Mouse (Mus musculus): ENCODE results near the gene 4930402K13Rik. TPM values are rescaled to one million over a fixed set of nuclear protein-coding genes. Genes with fewer than 3 reads are reported as not detected.

4930402K13Rik gene
- polyA plus RNA-seq, 1 experiment from 2014 or later, result not detected

DNA sequence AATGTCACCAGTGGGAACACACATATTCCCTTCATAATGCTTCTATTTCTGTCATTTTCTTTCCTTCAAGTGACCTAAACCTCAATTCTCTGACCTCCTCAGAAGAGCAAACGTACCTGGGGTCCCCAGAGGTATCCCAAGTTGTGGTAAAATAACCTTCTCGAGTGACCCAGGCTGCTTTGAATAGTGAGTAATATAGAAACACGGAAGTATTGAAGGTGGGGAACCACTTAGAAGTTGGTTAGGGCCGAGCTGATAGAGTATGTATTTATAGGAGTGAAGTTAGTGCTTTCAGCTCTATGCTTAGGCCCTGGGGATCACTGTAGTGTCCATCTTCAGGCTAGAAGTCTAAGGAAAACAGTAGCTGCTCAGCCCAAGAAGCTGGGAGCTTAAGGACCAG, 20.6 kb downstream of the 4930402K13Rik start:
- H3K9me3 ChIP-seq (ENCODE audit: low read length), result no peaks in the 10 kb centered on the region
- no peaks in the 10 kb centered on the region for H3K36me3 ChIP-seq (ENCODE audit: insufficient read depth, low read length)
- no peak for TF ChIP-seq CTCF (IDR thresholded peaks at IDR 0.05)
- no peak for TF ChIP-seq EP300 (IDR thresholded peaks at IDR 0.05)
- ATAC-seq, result no peak
- no peak overlapping the region for H3K27ac ChIP-seq (ENCODE audit: low read length)
- H3K4me3 ChIP-seq (ENCODE audit: low read depth, low read length), result no peak overlapping the region
- H3K4me2 ChIP-seq (replicated peaks; ENCODE audit: low read depth, low read length), result no peak overlapping the region
- H3K27me3 ChIP-seq (replicated peaks; ENCODE audit: insufficient read depth, low read length), result no peaks in the 10 kb centered on the region
- 57% methylated on average over 4 of the region's 4 CpGs for WGBS
- no peak overlapping the region for H3K9ac ChIP-seq (replicated peaks; ENCODE audit: low read depth)
- DNase-seq (ENCODE audit: low spot score), result no peak
- no peaks in the 10 kb centered on the region for H3K4me1 ChIP-seq (ENCODE audit: insufficient read depth, low read depth, low read length)

DNA sequence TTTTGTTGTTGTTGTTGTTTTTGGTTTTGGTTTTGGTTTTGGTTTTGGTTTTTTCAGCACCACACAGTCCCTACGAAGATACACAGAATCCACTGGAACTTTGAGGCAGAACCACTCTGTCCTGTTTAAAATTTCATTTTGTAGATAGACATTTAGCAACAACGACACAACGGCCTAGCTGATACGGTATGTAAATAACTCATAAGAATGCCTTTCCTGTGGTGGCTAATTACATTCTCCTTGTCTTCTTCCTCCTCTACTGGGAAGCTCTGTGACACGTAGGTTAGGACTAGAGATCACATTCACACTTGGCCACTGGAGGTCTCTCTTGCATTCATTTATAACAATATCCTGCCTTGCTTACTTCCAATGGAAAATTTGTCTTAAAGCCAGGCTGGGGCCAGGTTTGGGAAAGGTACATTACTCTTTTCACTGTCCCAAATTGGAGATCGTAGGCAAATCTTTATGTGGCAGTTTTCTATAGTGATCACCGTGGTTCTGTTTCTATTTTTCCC, 24.0 kb downstream of the 4930402K13Rik start:
- Histone ChIP-seq H3K36me3 (ENCODE audit: insufficient read depth, low read length) (no peaks in the 10 kb centered on the region), H3K27me3 (replicated peaks; ENCODE audit: insufficient read depth, low read length) (no peaks in the 10 kb centered on the region), H3K9ac (replicated peaks; ENCODE audit: low read depth) (no peak overlapping the region), H3K4me1 (ENCODE audit: insufficient read depth, low read depth, low read length) (no peaks in the 10 kb centered on the region), H3K9me3 (ENCODE audit: low read length) (no peaks in the 10 kb centered on the region), H3K4me3 (ENCODE audit: low read depth, low read length) (no peak overlapping the region), H3K4me2 (replicated peaks; ENCODE audit: low read depth, low read length) (no peak overlapping the region), H3K27ac (ENCODE audit: low read length) (no peak overlapping the region)
- DNase-seq (ENCODE audit: low spot score) (peak; percentile 42), ATAC-seq (no peak)
- 24% methylated on average over 7 of the region's 7 CpGs for WGBS
- TF ChIP-seq EP300 (IDR thresholded peaks at IDR 0.05) (no peak), CTCF (IDR thresholded peaks at IDR 0.05) (peak; percentile 56)

DNA sequence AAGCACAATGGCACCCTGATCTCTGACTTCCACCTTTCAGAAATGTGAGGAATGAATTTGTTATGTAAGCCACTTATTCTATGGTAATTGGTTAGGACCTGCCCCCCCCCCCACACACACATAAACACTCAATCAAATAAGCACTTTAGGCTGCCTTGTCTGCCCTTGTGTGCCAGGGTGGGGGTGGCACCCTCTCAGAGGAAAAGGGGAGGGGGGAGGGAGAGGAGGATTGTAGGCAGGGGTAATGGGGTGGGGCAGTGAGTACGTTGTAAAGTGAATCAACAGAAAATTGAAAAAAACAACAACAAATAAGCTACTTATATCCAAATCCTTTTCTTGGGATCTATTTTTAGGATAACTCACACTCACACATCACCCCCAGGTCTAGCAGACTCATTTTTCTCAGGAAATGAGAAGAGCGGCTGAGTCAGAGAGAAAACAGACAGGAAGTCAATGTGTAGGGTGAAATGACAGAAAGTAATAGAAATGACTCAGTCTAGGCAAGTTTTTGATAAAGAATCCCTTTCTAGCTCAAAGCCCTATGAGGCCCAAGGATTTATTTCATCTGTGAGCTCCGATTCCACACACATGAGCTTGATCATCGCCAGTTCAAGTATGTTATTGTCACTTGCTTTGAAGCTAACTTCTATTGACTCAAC, 35.1 kb downstream of the 4930402K13Rik start:
- no peak for ATAC-seq
- H3K9me3 ChIP-seq (ENCODE audit: low read length), result no peaks in the 10 kb centered on the region
- DNase-seq (ENCODE audit: low spot score), result no peak
- no peak overlapping the region for H3K4me2 ChIP-seq (replicated peaks; ENCODE audit: low read depth, low read length)
- no peaks in the 10 kb centered on the region for H3K27me3 ChIP-seq (replicated peaks; ENCODE audit: insufficient read depth, low read length)
- H3K27ac ChIP-seq (ENCODE audit: low read length), result no peak overlapping the region
- H3K4me1 ChIP-seq (ENCODE audit: insufficient read depth, low read depth, low read length), result no peaks in the 10 kb centered on the region
- no peak overlapping the region for H3K4me3 ChIP-seq (ENCODE audit: low read depth, low read length)
- TF ChIP-seq EP300 (IDR thresholded peaks at IDR 0.05) (no peak), CTCF (IDR thresholded peaks at IDR 0.05) (no peak)
- no peaks in the 10 kb centered on the region for H3K36me3 ChIP-seq (ENCODE audit: insufficient read depth, low read length)
- WGBS, result 47% methylated on average over 4 of the region's 4 CpGs
- no peak overlapping the region for H3K9ac ChIP-seq (replicated peaks; ENCODE audit: low read depth)

DNA sequence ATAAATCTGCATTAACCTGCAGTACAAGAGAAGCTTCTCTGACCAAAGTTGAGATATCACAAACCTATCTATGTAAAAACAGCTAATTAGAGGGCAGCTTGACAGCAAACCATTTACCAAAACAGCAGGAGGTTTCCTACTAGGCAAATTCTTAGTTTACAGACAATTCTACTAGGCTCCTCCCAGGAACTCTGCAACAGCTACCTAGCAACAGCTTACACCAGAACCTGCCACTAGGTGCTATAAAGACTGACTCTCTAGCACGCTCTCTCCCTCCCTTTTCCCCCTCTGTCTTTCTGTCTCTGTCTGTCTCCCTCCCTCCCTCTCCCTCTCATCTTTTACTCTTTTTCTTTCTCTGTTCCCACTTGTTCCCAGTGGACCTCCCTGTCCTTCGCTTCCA, 38.3 kb downstream of the 4930402K13Rik start:
- Histone ChIP-seq H3K9me3 (ENCODE audit: low read length) (no peaks in the 10 kb centered on the region), H3K27me3 (replicated peaks; ENCODE audit: insufficient read depth, low read length) (no peaks in the 10 kb centered on the region), H3K4me3 (ENCODE audit: low read depth, low read length) (no peak overlapping the region), H3K4me1 (ENCODE audit: insufficient read depth, low read depth, low read length) (no peaks in the 10 kb centered on the region), H3K36me3 (ENCODE audit: insufficient read depth, low read length) (no peaks in the 10 kb centered on the region), H3K27ac (ENCODE audit: low read length) (no peak overlapping the region), H3K9ac (replicated peaks; ENCODE audit: low read depth) (no peak overlapping the region), H3K4me2 (replicated peaks; ENCODE audit: low read depth, low read length) (no peak overlapping the region)
- DNase-seq (ENCODE audit: low spot score) (no peak), ATAC-seq (no peak)
- WGBS, result 52% methylated on average over 2 of the region's 2 CpGs
- TF ChIP-seq CTCF (IDR thresholded peaks at IDR 0.05), result no peak
- TF ChIP-seq EP300 (IDR thresholded peaks at IDR 0.05), result no peak

Other genes with a start within 250 kb of the 4930402K13Rik start
- not detected in 2 replicates for gene Gm5751, start 230.3 kb upstream of the 4930402K13Rik start, polyA plus RNA-seq (2015; fragmentation: Nextera tagmentation; extraction: Ambion mirVana)
- gene B630019K06Rik, start 212.2 kb upstream of the 4930402K13Rik start, polyA plus RNA-seq (2015; fragmentation: Nextera tagmentation; extraction: Ambion mirVana), result 2.2 and 2.7 TPM in 2 replicates
- gene Fthl17b, start 141.6 kb upstream of the 4930402K13Rik start, polyA plus RNA-seq (2015; fragmentation: Nextera tagmentation; extraction: Ambion mirVana), result not detected in 2 replicates
- gene Fthl17c, start 128.0 kb upstream of the 4930402K13Rik start, polyA plus RNA-seq (2015; fragmentation: Nextera tagmentation; extraction: Ambion mirVana), result not detected in 2 replicates
- not detected in 2 replicates for gene Fthl17d, start 117.8 kb upstream of the 4930402K13Rik start, polyA plus RNA-seq (2015; fragmentation: Nextera tagmentation; extraction: Ambion mirVana)
- gene Fthl17e, start 71.1 kb upstream of the 4930402K13Rik start, polyA plus RNA-seq (2015; fragmentation: Nextera tagmentation; extraction: Ambion mirVana), result not detected in 2 replicates
- not detected in 2 replicates for gene Fthl17f, start 41.5 kb upstream of the 4930402K13Rik start, polyA plus RNA-seq (2015; fragmentation: Nextera tagmentation; extraction: Ambion mirVana)
- 0.54 and 1.00 TPM in 2 replicates for gene Lancl3, start 95.3 kb downstream of the 4930402K13Rik start, polyA plus RNA-seq (2015; fragmentation: Nextera tagmentation; extraction: Ambion mirVana)
- gene Gm14862, start 152.3 kb downstream of the 4930402K13Rik start, polyA plus RNA-seq (2015; fragmentation: Nextera tagmentation; extraction: Ambion mirVana), result not detected in 2 replicates
- 0.67 and 1.2 TPM in 2 replicates for gene Xk, start 168.2 kb downstream of the 4930402K13Rik start, polyA plus RNA-seq (2015; fragmentation: Nextera tagmentation; extraction: Ambion mirVana)
- gene H2al1m, start 179.2 kb downstream of the 4930402K13Rik start, polyA plus RNA-seq (2015; fragmentation: Nextera tagmentation; extraction: Ambion mirVana), result not detected in 2 replicates
- 0.39 TPM in 1 of 2 replicates, not detected in the other for gene H2al1k, start 246.1 kb downstream of the 4930402K13Rik start, polyA plus RNA-seq (2015; fragmentation: Nextera tagmentation; extraction: Ambion mirVana)